Mouse (Mus musculus): ENCODE data around the gene Traf4. TPM values are rescaled to one million over a fixed set of nuclear protein-coding genes. Genes with fewer than 3 reads are reported as not detected.
"Not testable (repeated sequence)": the region's sequence is repeated elsewhere in the genome, so short reads cannot be mapped to it uniquely, and the experiment has no call there.

The Traf4 gene
- polyA plus RNA-seq, 3 experiments from 2014 or later = 3.5 to 6.8 (median 3.6) TPM

- no peak for ATAC-seq
These were observed 29.3 kb downstream of the Traf4 start for GRCm38 (mm10) chr11:78136132-78136531.

- ATAC-seq = not testable (repeated sequence)
These were observed 30.1 kb downstream of the Traf4 start for GRCm38 (mm10) chr11:78135314-78135713.

GRCm38 (mm10) chr11:78134344-78134743 is 31.0 kb downstream of the Traf4 start:
- no peak for ATAC-seq

GRCm38 (mm10) chr11:78133915-78134314 is 31.5 kb downstream of the Traf4 start:
- no peak for ATAC-seq

GRCm38 (mm10) chr11:78129458-78129857 is 35.9 kb downstream of the Traf4 start:
- ATAC-seq = no peak

- no peak for ATAC-seq
These were observed 38.6 kb downstream of the Traf4 start for GRCm38 (mm10) chr11:78126739-78127138.

- ATAC-seq = no peak
These were observed 39.7 kb downstream of the Traf4 start for GRCm38 (mm10) chr11:78125691-78126090.

GRCm38 (mm10) chr11:78123782-78124181 is 41.6 kb downstream of the Traf4 start:
- ATAC-seq = no peak

- ATAC-seq = no peak
These were observed 42.6 kb downstream of the Traf4 start for GRCm38 (mm10) chr11:78122815-78123214.

GRCm38 (mm10) chr11:78121176-78121575 is 44.2 kb downstream of the Traf4 start:
- ATAC-seq = no peak

- ATAC-seq = no peak
These were observed 45.5 kb downstream of the Traf4 start for GRCm38 (mm10) chr11:78119898-78120297.

GRCm38 (mm10) chr11:78118467-78118866 is 46.9 kb downstream of the Traf4 start:
- no peak for ATAC-seq

- ATAC-seq = no peak
These were observed 49.3 kb downstream of the Traf4 start for GRCm38 (mm10) chr11:78116146-78116410.

- peak; percentile 89 for ATAC-seq
These were observed 49.8 kb downstream of the Traf4 start for GRCm38 (mm10) chr11:78115367-78116145.

GRCm38 (mm10) chr11:78114676-78115366 is 50.6 kb downstream of the Traf4 start:
- ATAC-seq = peak; percentile 69

GRCm38 (mm10) chr11:78113616-78114015 is 51.8 kb downstream of the Traf4 start:
- no peak for ATAC-seq

Other genes with a start within 250 kb of the Traf4 start
- gene Sez6, start 234.8 kb downstream of the Traf4 start, polyA plus RNA-seq (2017; shearing (Covaris generic)) = under 1 TPM in 1 of 3 experiments, not detected in 2; 0.24 TPM
- gene Phf12, start 182.8 kb downstream of the Traf4 start, polyA plus RNA-seq (2017; shearing (Covaris generic)) = 10 to 100 TPM; 21.4 to 37.6 (median 35.3) TPM
- gene Dhrs13, start 133.3 kb downstream of the Traf4 start, polyA plus RNA-seq (2017; shearing (Covaris generic)) = 1 to 10 TPM in 2 of 3 experiments, under 1 TPM in 1; 0.94 to 1.8 (median 1.7) TPM
- 10 to 100 TPM; 21.3 to 36.0 (median 24.7) TPM for gene Flot2, start 127.7 kb downstream of the Traf4 start, polyA plus RNA-seq (2017; shearing (Covaris generic))
- gene Eral1, start 85.2 kb downstream of the Traf4 start, polyA plus RNA-seq (2017; shearing (Covaris generic)) = 10 to 100 TPM; 29.4 to 45.2 (median 41.1) TPM
- 10 to 100 TPM; 10.9 to 20.0 (median 12.1) TPM for gene Fam222b, start 70.9 kb downstream of the Traf4 start, polyA plus RNA-seq (2017; shearing (Covaris generic))
- gene Nek8, start 11.1 kb upstream of the Traf4 start, polyA plus RNA-seq (2017; shearing (Covaris generic)) = 10 to 100 TPM in 2 of 3 experiments, 1 to 10 TPM in 1; 9.1 to 13.2 (median 11.3) TPM
- gene Tlcd1, start 11.1 kb upstream of the Traf4 start, polyA plus RNA-seq (2017; shearing (Covaris generic)) = 1 to 10 TPM; 2.7 to 3.6 (median 3.2) TPM
- 1,000 to 10,000 TPM; 2,768 to 4,435 (median 3,801) TPM for gene Rpl23a, start 18.0 kb upstream of the Traf4 start, polyA plus RNA-seq (2017; shearing (Covaris generic))
- 1 to 10 TPM in 1 of 3 experiments, not detected in 2; 1.4 TPM for gene Rab34, start 22.8 kb upstream of the Traf4 start, polyA plus RNA-seq (2017; shearing (Covaris generic))
- gene Proca1, start 27.8 kb upstream of the Traf4 start, polyA plus RNA-seq (2017; shearing (Covaris generic)) = 1 to 10 TPM; 1.9 to 5.4 (median 3.5) TPM
- gene Sdf2, start 80.2 kb upstream of the Traf4 start, polyA plus RNA-seq (2017; shearing (Covaris generic)) = 100 to 1,000 TPM; 103 to 118 (median 104) TPM
- gene Supt6, start 80.4 kb upstream of the Traf4 start, polyA plus RNA-seq (2017; shearing (Covaris generic)) = 10 to 100 TPM; 16.6 to 18.7 (median 16.9) TPM
- gene 2610507B11Rik, start 96.2 kb upstream of the Traf4 start, polyA plus RNA-seq (2017; shearing (Covaris generic)) = 10 to 100 TPM; 26.4 to 41.9 (median 27.3) TPM
- gene BC030499, start 125.3 kb upstream of the Traf4 start, polyA plus RNA-seq (2017; shearing (Covaris generic)) = under 1 TPM; 0.44 to 0.79 (median 0.48) TPM
- 10 to 100 TPM in 1 of 3 experiments, 1 to 10 TPM in 2; 2.2 to 22.1 (median 3.4) TPM for gene Spag5, start 135.9 kb upstream of the Traf4 start, polyA plus RNA-seq (2017; shearing (Covaris generic))
- 1 to 10 TPM; 4.0 to 9.6 (median 7.6) TPM for gene Aldoc, start 157.4 kb upstream of the Traf4 start, polyA plus RNA-seq (2017; shearing (Covaris generic))
- 10 to 100 TPM; 55.1 to 70.1 (median 57.5) TPM for gene Pigs, start 162.8 kb upstream of the Traf4 start, polyA plus RNA-seq (2017; shearing (Covaris generic))
- gene Unc119, start 177.9 kb upstream of the Traf4 start, polyA plus RNA-seq (2017; shearing (Covaris generic)) = 10 to 100 TPM; 11.3 to 29.0 (median 11.9) TPM
- gene Foxn1, start 221.0 kb upstream of the Traf4 start, polyA plus RNA-seq (2017; shearing (Covaris generic)) = not detected